Mouse (Mus musculus) kidney, postnatal 10 days (tissue): ENCODE measurements around the gene Gm21969.

ENCODE experiments used
- DNase-seq: peaks from one replicate; pipeline ENCODE4 v3.0.0; 2021; ENCODE audit warnings: mixed read lengths

The Gm21969 gene

GRCm38 (mm10) chr4:139587370-139587769 is 15.6 kb upstream of the Gm21969 start:
- DNase-seq: peak; percentile 65

GRCm38 (mm10) chr4:139587773-139588172 is 15.2 kb upstream of the Gm21969 start:
- peak; percentile 36 for DNase-seq

GRCm38 (mm10) chr4:139589351-139590027 is 13.5 kb upstream of the Gm21969 start:
- no peak for DNase-seq

GRCm38 (mm10) chr4:139590446-139590845 is 12.5 kb upstream of the Gm21969 start:
- peak; percentile 33 for DNase-seq

- DNase-seq: no peak
Measured at GRCm38 (mm10) chr4:139592895-139593294, 10.1 kb upstream of the Gm21969 start.

- DNase-seq: no peak
Measured at GRCm38 (mm10) chr4:139593383-139593782, 9.6 kb upstream of the Gm21969 start.

GRCm38 (mm10) chr4:139594062-139594461 is 8.9 kb upstream of the Gm21969 start:
- no peak for DNase-seq

GRCm38 (mm10) chr4:139596715-139597114 is 6.3 kb upstream of the Gm21969 start:
- no peak for DNase-seq

- peak; percentile 54 for DNase-seq
Measured at GRCm38 (mm10) chr4:139597286-139598284, 5.4 kb upstream of the Gm21969 start.

GRCm38 (mm10) chr4:139598356-139598755 is 4.6 kb upstream of the Gm21969 start:
- no peak for DNase-seq

- peak; percentile 98 for DNase-seq
Measured at GRCm38 (mm10) chr4:139598950-139599518, 4.0 kb upstream of the Gm21969 start.

- no peak for DNase-seq
Measured at GRCm38 (mm10) chr4:139601519-139602356, 1.2 kb upstream of the Gm21969 start.

- no peak for DNase-seq
Measured at GRCm38 (mm10) chr4:139605216-139605615, 2.2 kb downstream of the Gm21969 start.

- no peak for DNase-seq
Measured at GRCm38 (mm10) chr4:139606732-139607131, 3.7 kb downstream of the Gm21969 start.

GRCm38 (mm10) chr4:139608975-139609374 is 6.0 kb downstream of the Gm21969 start:
- no peak for DNase-seq

- no peak for DNase-seq
Measured at GRCm38 (mm10) chr4:139610954-139611353, 8.0 kb downstream of the Gm21969 start.

- DNase-seq: peak; percentile 91
Measured at GRCm38 (mm10) chr4:139611542-139611953, 8.6 kb downstream of the Gm21969 start.

- DNase-seq: no peak
Measured at GRCm38 (mm10) chr4:139614524-139615260, 11.7 kb downstream of the Gm21969 start.

GRCm38 (mm10) chr4:139616276-139617000 is 13.5 kb downstream of the Gm21969 start:
- peak; percentile 61 for DNase-seq

- DNase-seq: no peak
Measured at GRCm38 (mm10) chr4:139617001-139617364, 14.0 kb downstream of the Gm21969 start.

- no peak for DNase-seq
Measured at GRCm38 (mm10) chr4:139619765-139620164, 16.8 kb downstream of the Gm21969 start.
